Mouse (Mus musculus): ENCODE data around the gene Setd5.

Gene Setd5

DNA sequence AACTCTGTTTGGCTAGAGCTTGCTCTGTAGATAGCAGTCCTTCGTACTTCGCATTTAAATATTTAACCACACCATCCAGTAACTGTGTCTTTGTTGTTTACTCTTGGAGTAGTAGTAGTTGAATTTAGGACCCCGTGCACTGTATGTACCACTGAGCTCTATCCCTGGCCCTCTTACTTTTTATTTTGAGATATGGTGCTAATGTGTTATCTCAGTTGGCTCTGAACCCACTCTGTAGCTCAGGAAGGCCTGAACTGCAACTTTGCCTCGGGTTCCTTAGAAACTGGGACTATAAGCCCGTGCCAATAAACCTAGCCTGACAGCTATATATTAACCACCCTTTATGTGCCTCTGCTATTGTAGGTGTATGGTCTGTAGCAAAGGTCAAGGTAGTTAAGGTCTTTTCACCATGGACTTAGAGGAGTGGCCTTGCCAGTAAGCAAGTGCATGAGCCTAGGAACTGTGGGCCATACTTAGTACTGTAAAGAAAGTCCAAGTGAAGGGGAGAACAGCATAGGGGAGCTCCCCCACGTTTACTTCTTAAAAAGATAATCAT, 22.5 kb upstream of the Setd5 start:
- no peak for DNase-seq (ENCODE audit: low read depth)

GRCm38 (mm10) chr6:113060892-113061563, 16.1 kb upstream of the Setd5 start:
- no peak for DNase-seq (ENCODE audit: low read depth)

- no peak for DNase-seq (ENCODE audit: low read depth)
These were observed 14.9 kb upstream of the Setd5 start for GRCm38 (mm10) chr6:113062253-113062652.

- no peak for DNase-seq (ENCODE audit: low read depth)
These were observed 13.8 kb upstream of the Setd5 start for GRCm38 (mm10) chr6:113063363-113063762.

GRCm38 (mm10) chr6:113065186-113065585, 12.0 kb upstream of the Setd5 start:
- DNase-seq (ENCODE audit: low read depth), result no peak

- DNase-seq (ENCODE audit: low read depth), result no peak
These were observed 8.0 kb upstream of the Setd5 start for GRCm38 (mm10) chr6:113069154-113069553.

DNA sequence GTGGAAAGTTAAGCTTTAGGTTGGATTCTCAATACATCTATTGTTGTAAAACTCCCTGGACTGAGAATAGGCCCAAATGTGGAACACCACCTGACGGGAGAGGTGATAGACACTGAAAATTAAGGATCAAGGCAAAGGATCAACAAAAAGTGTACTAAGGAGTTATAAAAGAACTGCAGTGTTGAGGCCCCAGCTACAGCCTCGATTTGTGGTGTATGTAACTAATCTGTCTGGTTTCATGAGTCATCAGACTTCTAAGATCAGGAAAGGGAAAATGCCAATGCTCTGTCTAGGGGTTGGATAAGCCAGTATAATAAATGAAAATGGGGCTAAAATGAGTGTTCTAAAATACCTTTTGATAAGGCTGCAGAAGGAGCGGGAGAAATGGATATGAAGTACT, 1.9 kb upstream of the Setd5 start:
- peak; percentile 25 for DNase-seq (ENCODE audit: low read depth)

DNA sequence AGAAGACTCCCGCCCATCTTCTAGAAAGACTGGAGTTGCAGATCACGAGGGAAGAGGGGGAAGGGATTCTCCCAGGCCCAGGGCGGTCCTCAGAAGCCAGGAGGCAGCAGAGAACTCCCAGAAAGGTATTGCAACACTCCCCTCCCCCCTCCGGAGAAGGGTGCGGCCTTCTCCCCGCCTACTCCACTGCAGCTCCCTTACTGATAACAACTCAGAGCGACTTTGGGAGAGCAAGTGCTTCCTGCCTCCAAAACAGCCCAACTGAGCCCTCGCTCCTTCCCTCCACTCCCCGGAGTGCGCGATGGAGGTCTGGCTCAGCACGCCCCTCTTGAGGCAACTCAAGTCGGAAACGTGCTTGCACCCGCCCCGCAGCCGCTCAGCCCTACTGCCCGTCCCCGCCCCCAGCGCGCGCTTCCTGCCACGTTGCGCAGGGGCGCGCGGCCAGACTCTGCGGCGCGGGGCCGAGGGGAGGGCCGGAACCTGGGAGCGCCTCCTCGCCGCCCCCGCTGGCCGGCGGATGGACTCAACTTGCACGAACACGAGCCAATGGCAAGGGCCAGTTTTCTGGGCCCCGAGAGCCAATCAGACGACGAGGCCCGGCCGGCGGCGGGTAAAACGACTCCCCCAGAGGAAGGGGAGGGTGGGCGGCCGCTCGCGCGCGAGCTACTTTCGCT, 1.0 kb upstream of the Setd5 start:
- DNase-seq (ENCODE audit: low read depth), result peak; percentile 90

- DNase-seq (ENCODE audit: low read depth), result no peak
These were observed 435 bp downstream of the Setd5 start for GRCm38 (mm10) chr6:113077569-113078030.

DNA sequence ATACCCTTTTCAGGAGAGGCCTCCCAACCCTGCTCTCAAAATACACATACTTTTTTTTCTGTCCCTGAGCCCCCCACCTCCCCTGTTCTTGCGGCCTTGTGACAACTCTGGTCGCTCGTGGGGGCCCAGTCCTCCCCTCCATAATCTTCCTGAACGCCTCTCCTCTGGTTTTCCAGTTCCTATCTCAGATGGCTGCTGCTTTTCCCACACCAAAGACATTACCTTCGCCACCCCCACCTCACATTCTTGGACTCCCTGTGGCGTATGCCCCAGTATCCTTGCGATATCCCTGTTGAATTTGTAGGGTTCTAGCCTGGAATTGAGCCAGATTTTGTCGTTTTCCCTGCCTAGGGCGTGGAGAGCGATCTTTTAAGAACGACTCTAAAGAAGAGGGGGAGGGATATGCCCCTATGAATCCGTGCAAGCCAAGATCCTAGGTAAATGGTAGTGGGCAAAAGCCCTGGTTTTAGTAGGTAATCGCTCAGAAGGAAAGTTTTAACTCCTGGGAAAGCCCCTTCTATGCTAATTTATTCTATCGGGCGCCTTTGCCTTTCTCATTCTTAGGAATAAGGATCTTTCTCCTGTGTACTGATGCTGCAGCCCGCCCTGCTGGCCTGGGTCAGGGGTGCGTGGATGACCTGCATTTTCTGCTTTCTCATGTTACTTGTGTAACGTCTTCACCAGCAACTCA, 1.0 kb downstream of the Setd5 start:
- peak; percentile 18 for DNase-seq (ENCODE audit: low read depth)

GRCm38 (mm10) chr6:113079492-113079891, 2.3 kb downstream of the Setd5 start:
- DNase-seq (ENCODE audit: low read depth), result no peak

- no peak for DNase-seq (ENCODE audit: low read depth)
These were observed 5.1 kb downstream of the Setd5 start for GRCm38 (mm10) chr6:113082229-113082628.

DNA sequence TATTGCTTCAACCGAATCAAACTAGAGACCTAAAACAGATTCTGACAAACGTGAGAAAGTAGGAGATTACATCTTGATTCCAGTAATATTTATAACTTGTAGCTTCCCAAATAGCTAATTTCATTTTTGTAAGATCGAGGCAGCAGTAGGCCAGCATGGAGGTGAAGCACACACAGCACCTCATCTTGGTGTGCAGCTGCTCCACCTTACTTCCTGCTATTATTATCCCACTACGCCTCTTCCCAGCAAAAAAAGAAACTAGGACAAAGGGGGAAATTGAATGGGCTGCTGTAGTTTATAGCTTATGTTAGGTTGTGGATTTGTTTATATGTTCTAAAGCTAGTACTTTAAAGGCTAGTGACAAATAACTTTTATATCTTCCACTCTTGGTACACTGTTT, 7.4 kb downstream of the Setd5 start:
- DNase-seq (ENCODE audit: low read depth), result no peak

DNA sequence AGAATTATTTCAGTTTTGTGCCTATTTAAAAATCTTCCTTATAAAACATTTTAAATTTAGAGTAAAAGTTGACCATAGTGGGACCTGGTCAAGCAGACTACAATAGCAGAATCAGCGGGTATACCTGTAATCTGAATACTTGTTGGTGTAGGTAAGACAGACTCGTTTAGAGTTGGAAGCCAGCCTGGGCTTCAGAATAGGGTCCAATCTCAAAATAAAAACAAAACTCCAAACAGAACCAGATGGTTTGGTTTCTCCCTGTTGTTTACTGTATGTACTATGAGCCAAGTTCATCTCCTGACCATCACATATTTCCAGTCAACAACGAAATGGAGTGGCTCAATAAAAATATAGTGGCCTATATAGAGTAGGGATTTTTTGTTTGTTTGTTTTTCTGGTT, 16.0 kb downstream of the Setd5 start:
- no peak for DNase-seq (ENCODE audit: low read depth)

GRCm38 (mm10) chr6:113095547-113095946, 18.4 kb downstream of the Setd5 start:
- DNase-seq (ENCODE audit: low read depth), result no peak

- no peak for DNase-seq (ENCODE audit: low read depth)
These were observed 20.5 kb downstream of the Setd5 start for GRCm38 (mm10) chr6:113097662-113098061.

GRCm38 (mm10) chr6:113099640-113100289, 22.6 kb downstream of the Setd5 start:
- peak; percentile 29 for DNase-seq (ENCODE audit: low read depth)

- DNase-seq (ENCODE audit: low read depth), result no peak
These were observed 25.4 kb downstream of the Setd5 start for GRCm38 (mm10) chr6:113102541-113102940.

DNA sequence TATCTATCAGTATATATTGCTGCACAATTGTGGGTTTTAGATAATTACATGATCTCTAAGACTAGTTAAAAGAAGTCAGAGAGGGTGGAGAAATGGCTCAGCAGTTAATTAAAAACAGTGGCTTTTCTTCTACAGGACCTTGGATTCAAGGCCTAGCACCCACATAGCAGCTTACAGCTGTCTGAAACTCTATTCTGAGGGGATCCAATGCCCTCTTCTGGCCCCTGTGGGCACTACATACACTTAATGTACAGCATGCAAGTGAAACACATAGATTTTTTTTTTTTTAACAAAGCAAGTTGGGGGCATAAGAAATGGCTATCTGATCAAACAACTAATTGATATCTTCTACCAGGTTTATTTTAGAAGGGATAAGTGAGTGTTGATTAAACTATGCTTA, 26.6 kb downstream of the Setd5 start:
- DNase-seq (ENCODE audit: low read depth), result peak; percentile 63

DNA sequence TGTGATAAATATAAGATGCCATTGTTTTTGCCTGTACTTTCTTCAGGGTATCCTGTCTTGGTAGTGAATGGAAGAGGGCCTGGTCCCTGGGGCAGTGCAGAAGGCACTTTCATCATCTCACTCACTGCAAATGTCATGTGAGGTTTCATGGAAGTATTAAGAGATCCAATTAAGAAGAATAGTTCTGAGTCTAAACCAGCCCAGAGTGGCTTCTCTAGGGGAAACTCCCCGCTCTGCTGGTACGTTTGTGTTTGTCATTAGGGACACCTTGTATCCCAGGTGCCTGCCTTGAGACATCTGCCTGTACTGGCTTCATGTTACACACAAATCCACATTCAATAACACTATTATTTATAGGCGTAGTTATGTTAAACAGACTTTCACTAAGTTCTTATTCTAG, 32.2 kb downstream of the Setd5 start:
- no peak for DNase-seq (ENCODE audit: low read depth)

GRCm38 (mm10) chr6:113109956-113110355, 32.8 kb downstream of the Setd5 start:
- DNase-seq (ENCODE audit: low read depth), result no peak

- no peak for DNase-seq (ENCODE audit: low read depth)
These were observed 43.6 kb downstream of the Setd5 start for GRCm38 (mm10) chr6:113120806-113121205.

Measured in c-Kit-positive CD71-negative TER-119-negative erythroid progenitor cells, embryonic 14.5 days (primary cell).